Mouse (Mus musculus) testis, adult 2 months (tissue): ENCODE data around the gene Ddx23. TPM values are rescaled to one million over a fixed set of nuclear protein-coding genes. Genes with fewer than 3 reads are reported as not detected.
A peak's percentile ranks its signal among the peaks of the same experiment; 100 is the strongest.

Source experiments
- H3K27ac ChIP-seq: fragments of 200-500 bp; 2 replicates; pipeline ENCODE4 v1.5.1; 2012; ENCODE audit warnings: low read depth, low read length; ENCODE audit not compliant: control insufficient read depth, insufficient read depth
- H3K27me3 ChIP-seq: fragments of 200-500 bp; 2 replicates; pipeline ENCODE4 v1.6.1; 2012; ENCODE audit warnings: mild to moderate bottlenecking, low read length, moderate library complexity; ENCODE audit not compliant: control insufficient read depth, insufficient read depth
- H3K36me3 ChIP-seq: fragments of 200-500 bp; 2 replicates; pipeline ENCODE4 v1.6.1; 2012; ENCODE audit warnings: mild to moderate bottlenecking, low read length; ENCODE audit not compliant: control insufficient read depth, insufficient read depth
- H3K4me1 ChIP-seq: fragments of 200-500 bp; 2 replicates; pipeline ENCODE4 v1.6.1; 2012; ENCODE audit warnings: low read length; ENCODE audit not compliant: control insufficient read depth, insufficient read depth
- H3K4me3 ChIP-seq: fragments of 200-500 bp; 2 replicates; pipeline ENCODE4 v1.5.1; 2012; ENCODE audit warnings: low read depth, mild to moderate bottlenecking, low read length, moderate library complexity, mixed read lengths; ENCODE audit not compliant: control insufficient read depth
- CTCF ChIP-seq: fragments of 200-500 bp; IDR thresholded peaks from 2 replicates; pipeline ENCODE4 v1.5.1; 2012; ENCODE audit warnings: low read depth, mild to moderate bottlenecking, inconsistent platforms, low read length, moderate library complexity; ENCODE audit not compliant: control insufficient read depth, insufficient read depth, insufficient replicate concordance
- POLR2A ChIP-seq: fragments of 200-500 bp; IDR thresholded peaks from 2 replicates; pipeline ENCODE4 v1.6.1; 2012; ENCODE audit warnings: low read depth, mild to moderate bottlenecking, inconsistent platforms, low read length, moderate library complexity; ENCODE audit not compliant: control insufficient read depth
- polyA plus RNA-seq: library from polyadenylated mRNA; depleted of rRNA; stranded (reverse); fragments of >200 nt; gene quantifications from 2 replicates; pipeline ENCODE4 v1.2.3, GENCODE M21; 2012

The Ddx23 gene
- polyA plus RNA-seq, 1 experiment = 16.9 TPM

DNA sequence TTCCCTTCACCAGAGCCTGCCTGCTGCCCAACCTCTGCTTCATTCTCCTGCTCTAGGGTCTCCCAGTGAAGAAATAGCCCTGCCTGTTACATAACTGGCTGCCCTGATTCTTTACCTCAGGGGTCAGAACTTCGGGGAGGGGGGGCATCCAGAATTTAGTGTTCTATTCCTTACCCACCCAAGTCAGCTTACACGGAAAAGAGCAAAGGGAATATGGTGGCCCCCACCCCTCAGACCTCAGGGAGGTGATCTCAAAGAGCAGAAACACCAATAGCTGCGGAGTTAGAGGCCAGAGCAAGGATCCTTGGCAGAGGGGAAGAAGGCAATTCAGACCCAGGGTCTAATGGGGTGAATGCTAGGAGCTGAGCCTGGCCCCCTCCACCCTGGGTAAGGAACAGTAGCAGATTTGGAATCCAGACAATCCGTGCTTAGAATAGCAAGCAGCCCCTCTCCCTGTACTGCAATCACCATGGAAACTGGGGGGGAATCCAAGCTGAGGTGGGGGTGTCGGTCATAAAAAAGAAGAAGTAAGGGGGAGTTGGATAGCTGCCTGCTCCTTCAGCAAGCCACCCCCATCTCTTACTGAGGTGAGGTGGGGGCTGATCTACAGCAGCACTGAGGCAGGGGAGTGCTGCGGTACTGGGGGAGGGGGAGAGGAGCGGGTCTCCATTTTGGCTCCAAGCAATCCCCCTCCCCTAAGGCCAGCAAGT lies 11.7 kb upstream of the Ddx23 start:
- Histone ChIP-seq H3K4me3 (no peak overlapping the region), H3K4me1 (peaks cover 9% of the 10 kb centered on the region), H3K27ac (no peak overlapping the region), H3K27me3 (no peaks in the 10 kb centered on the region), H3K36me3 (no peaks in the 10 kb centered on the region)
- no peak for TF ChIP-seq CTCF
- no peak for TF ChIP-seq POLR2A

DNA sequence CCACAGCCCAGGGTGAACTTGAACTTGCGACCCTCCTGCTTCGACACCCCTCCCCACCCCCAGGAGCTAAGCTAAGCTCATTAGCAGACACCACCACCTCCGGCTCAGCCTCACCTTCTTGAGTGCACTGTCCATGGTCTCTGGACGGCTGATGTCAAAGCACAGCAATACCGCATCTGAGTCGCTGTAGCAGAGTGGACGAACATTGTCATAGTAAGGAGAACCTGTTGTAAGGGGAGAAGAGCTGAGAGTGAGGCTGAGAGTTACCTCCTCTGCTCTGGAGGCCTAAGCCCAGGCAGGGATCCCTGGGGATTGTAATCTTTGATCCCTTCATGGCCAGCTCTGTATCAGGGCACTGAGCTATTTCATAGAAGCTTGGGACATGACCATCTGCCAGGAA lies 11.0 kb upstream of the Ddx23 start:
- no peak overlapping the region for H3K4me3 ChIP-seq
- H3K27me3 ChIP-seq = no peaks in the 10 kb centered on the region
- no peaks in the 10 kb centered on the region for H3K36me3 ChIP-seq
- TF ChIP-seq CTCF = no peak
- TF ChIP-seq POLR2A = no peak
- peaks cover 9% of the 10 kb centered on the region for H3K4me1 ChIP-seq
- no peak overlapping the region for H3K27ac ChIP-seq

GRCm38 (mm10) chr15:98672592-98672991 lies 9.9 kb upstream of the Ddx23 start:
- Histone ChIP-seq H3K27me3 (no peaks in the 10 kb centered on the region), H3K4me1 (peaks cover 9% of the 10 kb centered on the region), H3K36me3 (no peaks in the 10 kb centered on the region), H3K27ac (no peak overlapping the region), H3K4me3 (no peak overlapping the region)
- TF ChIP-seq CTCF (no peak), POLR2A (no peak)

GRCm38 (mm10) chr15:98664042-98664907 lies 1.6 kb upstream of the Ddx23 start:
- Histone ChIP-seq H3K27me3 (no peaks in the 10 kb centered on the region), H3K27ac (no peak overlapping the region), H3K4me3 (no peak overlapping the region), H3K4me1 (peaks cover 5% of the 10 kb centered on the region; the same call in 1 of the 2 replicates), H3K36me3 (no peaks in the 10 kb centered on the region)
- TF ChIP-seq POLR2A (no peak), CTCF (no peak)

- Histone ChIP-seq H3K4me3 (peak overlapping the region; percentile 97), H3K27me3 (no peaks in the 10 kb centered on the region), H3K4me1 (peaks cover 5% of the 10 kb centered on the region; the same call in 1 of the 2 replicates), H3K36me3 (no peaks in the 10 kb centered on the region), H3K27ac (peak overlapping the region; percentile 97)
- TF ChIP-seq POLR2A (no peak), CTCF (no peak)
These were observed 512 bp downstream of the Ddx23 start for GRCm38 (mm10) chr15:98662198-98662566.

- peaks cover 2% of the 10 kb centered on the region; the same call in 1 of the 2 replicates for H3K36me3 ChIP-seq
- TF ChIP-seq CTCF (no peak), POLR2A (no peak)
These were observed 5.5 kb downstream of the Ddx23 start for GRCm38 (mm10) chr15:98656982-98657751.

DNA sequence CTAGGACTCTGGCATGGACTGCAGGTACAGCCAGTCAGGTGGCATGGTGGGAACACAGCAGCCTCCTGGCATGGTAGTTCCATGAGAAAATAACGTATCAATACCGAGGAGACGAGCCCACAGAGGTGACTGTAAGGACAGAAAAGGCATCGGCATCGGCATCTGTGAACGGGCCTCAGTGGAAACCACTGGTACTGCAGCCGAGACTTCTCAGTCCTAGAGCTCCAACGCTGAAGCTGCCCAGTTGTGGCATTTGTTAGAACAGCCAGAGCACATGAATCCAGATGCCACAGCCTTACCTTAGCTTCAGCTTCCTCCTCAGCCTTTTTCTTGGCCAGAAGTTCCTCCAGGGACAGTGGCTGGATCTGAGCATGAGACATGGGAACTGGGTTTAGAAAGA lies 10.5 kb downstream of the Ddx23 start:
- H3K36me3 ChIP-seq = peaks cover 12% of the 10 kb centered on the region
- no peaks in the 10 kb centered on the region for H3K27me3 ChIP-seq
- H3K4me3 ChIP-seq = no peak overlapping the region
- no peak overlapping the region for H3K27ac ChIP-seq
- no peaks in the 10 kb centered on the region for H3K4me1 ChIP-seq
- TF ChIP-seq POLR2A (no peak), CTCF (no peak)

More at GRCm38 (mm10) chr15:98656982-98657751, 5.5 kb downstream of the Ddx23 start:
- no peaks in the 10 kb centered on the region for H3K27me3 ChIP-seq
- no peak overlapping the region for H3K27ac ChIP-seq
- H3K4me1 ChIP-seq = peaks cover 3% of the 10 kb centered on the region; the same call in 1 of the 2 replicates
- no peak overlapping the region for H3K4me3 ChIP-seq
